Mouse (Mus musculus) skeletal muscle tissue, postnatal 0 days (tissue): ENCODE data around the gene Hist1h2ab. TPM values are rescaled to one million over a fixed set of nuclear protein-coding genes. Genes with fewer than 3 reads are reported as not detected.

ENCODE experiments used
- microRNA-seq, 2 experiments: library from miRNA; unstranded; fragments of <30 nt; microRNA quantifications; one replicate each; pipeline ENCODE4; 2016
- polyA plus RNA-seq: library from polyadenylated mRNA; unstranded; fragments of >200 nt; fragmentation: Nextera tagmentation; extraction: Ambion mirVana; gene quantifications from 2 replicates; pipeline ENCODE4 v1.2.1, GENCODE M21; 2015

Gene Hist1h2ab
- polyA plus RNA-seq = 10.2 and 10.4 TPM in 2 replicates

GRCm38 (mm10) chr13:23750839-23751477 lies at the start of gene Hist1h2ab:
Gene Hist1h2ab, plus strand, starts transcription at chr13:23751126.

GRCm38 (mm10) chr13:23710374-23711089 lies 40.4 kb upstream of the Hist1h2ab start, which contains the start of gene Hfe:
Gene Hfe, minus strand, starts transcription at chr13:23710854.

GRCm38 (mm10) chr13:23738677-23739068 lies 12.3 kb upstream of the Hist1h2ab start, which contains the start of gene Hist1h1c:
Gene Hist1h1c, plus strand, starts transcription at chr13:23738808.

GRCm38 (mm10) chr13:23745381-23746161 lies 5.4 kb upstream of the Hist1h2ab start, which contains the start of gene Hist1h3c:
Gene Hist1h3c, minus strand, starts transcription at chr13:23745602.

GRCm38 (mm10) chr13:23746201-23747080 lies 4.5 kb upstream of the Hist1h2ab start, which contains the start of gene Hist1h2bb:
Gene Hist1h2bb, plus strand, starts transcription at chr13:23746734.

GRCm38 (mm10) chr13:23752067-23752741 lies 1.3 kb downstream of the Hist1h2ab start, which contains the start of gene Hist1h3b:
Gene Hist1h3b, plus strand, starts transcription at chr13:23752267.

GRCm38 (mm10) chr13:23756790-23757189 lies 5.9 kb downstream of the Hist1h2ab start, which contains the start of gene Hist1h4b:
Gene Hist1h4b, plus strand, starts transcription at chr13:23757013.

GRCm38 (mm10) chr13:23760972-23761864 lies 10.3 kb downstream of the Hist1h2ab start, which contains the start of gene Hist1h4a:
Gene Hist1h4a, minus strand, starts transcription at chr13:23761230.

GRCm38 (mm10) chr13:23761871-23762821 lies 11.2 kb downstream of the Hist1h2ab start, which contains the start of gene Hist1h3a:
Gene Hist1h3a, minus strand, starts transcription at chr13:23762386.

GRCm38 (mm10) chr13:23763586-23764323 lies 12.8 kb downstream of the Hist1h2ab start, which contains the start of gene Hist1h1a:
Gene Hist1h1a, plus strand, starts transcription at chr13:23763666.

GRCm38 (mm10) chr13:23769613-23770012 lies 18.7 kb downstream of the Hist1h2ab start, which contains the start of gene Trim38:
Gene Trim38, plus strand, starts transcription at chr13:23769913.

Small RNA genes lying within 50 kb of the gene (microRNA-seq; reads per million reads assigned to microRNA genes)
- gene Gm44314 (0 reads per million in 2 experiments), gene Gm44484 (0 reads per million in 2 experiments)

Other genes starting within 250 kb of the Hist1h2ab start
- 38.5 and 44.1 TPM in 2 replicates for gene Hist1h4h, start 220.1 kb upstream of the Hist1h2ab start, polyA plus RNA-seq
- gene Hist1h2af, start 217.2 kb upstream of the Hist1h2ab start, polyA plus RNA-seq = 1.8 and 3.4 TPM in 2 replicates
- gene Hist1h3g, start 215.7 kb upstream of the Hist1h2ab start, polyA plus RNA-seq = 1.00 and 1.2 TPM in 2 replicates
- gene Hist1h2bh, start 207.7 kb upstream of the Hist1h2ab start, polyA plus RNA-seq = 0.44 and 0.72 TPM in 2 replicates
- 0.50 and 0.59 TPM in 2 replicates for gene Hist1h3f, start 207.1 kb upstream of the Hist1h2ab start, polyA plus RNA-seq
- 0.80 TPM in 1 of 2 replicates, not detected in the other for gene Hist1h4f, start 199.5 kb upstream of the Hist1h2ab start, polyA plus RNA-seq
- 0.58 and 0.85 TPM in 2 replicates for gene Hist1h1d, start 197.9 kb upstream of the Hist1h2ab start, polyA plus RNA-seq
- 2.3 and 2.8 TPM in 2 replicates for gene Hist1h3e, start 188.8 kb upstream of the Hist1h2ab start, polyA plus RNA-seq
- 20.1 and 21.8 TPM in 2 replicates for gene Hist1h2ae, start 179.9 kb upstream of the Hist1h2ab start, polyA plus RNA-seq
- gene Hist1h2bg, start 179.7 kb upstream of the Hist1h2ab start, polyA plus RNA-seq = 3.8 and 4.3 TPM in 2 replicates
- gene Hist1h2bf, start 176.9 kb upstream of the Hist1h2ab start, polyA plus RNA-seq = 1.8 and 2.3 TPM in 2 replicates
- 0.91 TPM in 2 replicates for gene Hist1h2ad, start 176.7 kb upstream of the Hist1h2ab start, polyA plus RNA-seq
- 4.4 and 4.9 TPM in 2 replicates for gene Hist1h3d, start 175.4 kb upstream of the Hist1h2ab start, polyA plus RNA-seq
- gene Hist1h4d, start 169.5 kb upstream of the Hist1h2ab start, polyA plus RNA-seq = 25.5 and 29.4 TPM in 2 replicates
- gene Hist1h2be, start 130.0 kb upstream of the Hist1h2ab start, polyA plus RNA-seq = 4.5 and 5.7 TPM in 2 replicates
- 12.7 and 15.0 TPM in 2 replicates for gene Hist1h1e, start 128.6 kb upstream of the Hist1h2ab start, polyA plus RNA-seq
- 0.88 and 1.4 TPM in 2 replicates for gene Hist1h2ac, start 67.2 kb upstream of the Hist1h2ab start, polyA plus RNA-seq
- 186 and 234 TPM in 2 replicates for gene Hist1h2bc, start 66.9 kb upstream of the Hist1h2ab start, polyA plus RNA-seq
- gene Hist1h1t, start 55.3 kb upstream of the Hist1h2ab start, polyA plus RNA-seq = not detected in 2 replicates
- gene Hist1h4c, start 52.7 kb upstream of the Hist1h2ab start, polyA plus RNA-seq = 1.3 and 2.7 TPM in 2 replicates
- 9.6 and 16.8 TPM in 2 replicates for gene Hfe, start 40.3 kb upstream of the Hist1h2ab start, polyA plus RNA-seq
- gene Hist1h1c, start 12.3 kb upstream of the Hist1h2ab start, polyA plus RNA-seq = 191 and 322 TPM in 2 replicates
- gene Hist1h3c, start 5.5 kb upstream of the Hist1h2ab start, polyA plus RNA-seq = 0.67 and 1.1 TPM in 2 replicates
- gene Hist1h2bb, start 4.4 kb upstream of the Hist1h2ab start, polyA plus RNA-seq = 0.82 and 1.4 TPM in 2 replicates
- 2.4 and 4.3 TPM in 2 replicates for gene Hist1h3b, start 1.1 kb downstream of the Hist1h2ab start, polyA plus RNA-seq
- 0.83 TPM in 1 of 2 replicates, not detected in the other for gene Hist1h4b, start 5.9 kb downstream of the Hist1h2ab start, polyA plus RNA-seq
- 0.61 and 1.1 TPM in 2 replicates for gene Hist1h4a, start 10.1 kb downstream of the Hist1h2ab start, polyA plus RNA-seq
- gene Hist1h3a, start 11.3 kb downstream of the Hist1h2ab start, polyA plus RNA-seq = 0.85 and 1.7 TPM in 2 replicates
- 1.2 and 2.0 TPM in 2 replicates for gene Hist1h1a, start 12.5 kb downstream of the Hist1h2ab start, polyA plus RNA-seq
- 0.34 and 0.38 TPM in 2 replicates for gene Trim38, start 18.8 kb downstream of the Hist1h2ab start, polyA plus RNA-seq
- gene Slc17a2, start 55.9 kb downstream of the Hist1h2ab start, polyA plus RNA-seq = not detected in 2 replicates
- gene Slc17a3, start 88.3 kb downstream of the Hist1h2ab start, polyA plus RNA-seq = 1.5 and 1.6 TPM in 2 replicates
- not detected in 2 replicates for gene Slc17a1, start 116.6 kb downstream of the Hist1h2ab start, polyA plus RNA-seq
- not detected in 2 replicates for gene Slc17a4, start 163.9 kb downstream of the Hist1h2ab start, polyA plus RNA-seq
- gene Hist1h2ba, start 183.0 kb downstream of the Hist1h2ab start, polyA plus RNA-seq = not detected in 2 replicates
- not detected in 2 replicates for gene Hist1h2aa, start 183.3 kb downstream of the Hist1h2ab start, polyA plus RNA-seq
- 0.23 TPM in 1 of 2 replicates, not detected in the other for gene Scgn, start 240.1 kb downstream of the Hist1h2ab start, polyA plus RNA-seq